Comparison of ENCODE assay signal across 8 mouse cellular contexts in the genomic region with DNA sequence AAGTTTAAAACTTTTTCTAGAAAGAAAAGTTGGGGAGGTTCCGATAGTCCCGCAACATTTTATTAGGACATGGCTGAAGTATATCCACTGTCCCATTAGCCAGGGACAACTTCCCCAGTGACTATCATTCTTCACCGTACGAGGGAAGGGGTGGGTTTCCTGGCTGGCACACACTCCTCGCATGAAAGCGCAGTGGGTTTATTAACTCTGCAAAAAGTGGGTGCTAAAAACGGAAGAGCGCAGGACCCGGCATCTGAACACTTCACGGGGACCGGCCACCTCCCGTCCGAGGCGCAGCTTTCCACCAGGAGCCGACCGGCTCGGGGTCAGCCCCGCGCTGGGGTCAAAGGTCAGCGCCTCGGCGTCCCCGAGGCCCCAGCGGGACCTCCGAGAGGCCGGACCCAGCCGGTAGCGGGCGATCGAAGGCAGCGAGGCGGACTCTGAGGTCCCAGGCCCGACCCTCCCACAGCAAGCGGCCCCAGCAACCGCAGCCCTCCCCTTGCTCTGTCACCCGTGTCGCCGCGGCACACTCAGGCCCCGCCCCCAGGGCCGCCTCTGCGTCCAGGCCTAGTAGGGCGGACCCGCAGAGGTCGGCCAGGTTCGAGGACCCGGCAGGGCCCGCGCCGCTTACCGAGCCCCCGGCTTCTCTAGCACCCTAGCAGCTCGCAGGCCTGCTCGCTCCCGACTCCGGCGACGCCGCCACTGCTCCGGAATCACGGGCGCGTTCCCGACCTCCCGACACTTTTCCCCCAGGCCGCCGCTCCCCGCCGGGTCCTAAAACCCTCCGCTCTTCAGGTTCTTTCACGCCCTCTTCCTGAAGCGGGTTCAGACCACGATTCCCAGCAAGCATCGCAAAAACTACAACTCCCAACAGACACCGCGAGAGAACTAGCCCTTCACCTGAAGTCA. TPM values are rescaled to one million over a fixed set of nuclear protein-coding genes. Genes with fewer than 3 reads are reported as not detected.
DNase-seq lines count a peak whose midpoint lies in the region; ATAC-seq and TF ChIP-seq lines count a peak whose summit lies in the region.

Armh3 (minus strand) TSS at position 704 of the 909 bp plus-strand sequence.

- peak within 1 kb of the TSS; percentile 79 for H3K9ac ChIP-seq in heart, embryonic 12.5 days
- peak within 1 kb of the TSS; percentile 86 for H3K9ac ChIP-seq in kidney, postnatal 0 days (ENCODE audit: low read depth, low read length)
- peak within 1 kb of the TSS; percentile 78 for H3K9ac ChIP-seq in liver, embryonic 11.5 days (ENCODE audit: low read depth, low read length)
- peak within 1 kb of the TSS; percentile 82 for H3K9ac ChIP-seq in stomach, embryonic 14.5 days (replicated peaks; ENCODE audit: low read depth, low read length)

- peak within 1 kb of the TSS; percentile 71 for H3K4me2 ChIP-seq in heart, embryonic 12.5 days
- H3K4me2 ChIP-seq in kidney, postnatal 0 days (ENCODE audit: low read length) = peak within 1 kb of the TSS; percentile 75
- H3K4me2 ChIP-seq in liver, embryonic 11.5 days = peak within 1 kb of the TSS; percentile 83
- peak within 1 kb of the TSS; percentile 61 for H3K4me2 ChIP-seq in stomach, embryonic 14.5 days (replicated peaks; ENCODE audit: low read depth, low read length)

- WGBS in heart, embryonic 12.5 days = 1% methylated on average over 73 of the region's 76 CpGs
- under 1% methylated on average over 75 of the region's 76 CpGs for WGBS in kidney, postnatal 0 days
- under 1% methylated on average over 76 of the region's 76 CpGs for WGBS in liver, embryonic 11.5 days
- under 1% methylated on average over 76 of the region's 76 CpGs for WGBS in stomach, embryonic 14.5 days

- H3K27ac ChIP-seq in heart, embryonic 12.5 days (ENCODE audit: poor library complexity, severe bottlenecking) = peak within 1 kb of the TSS; percentile 93
- peak within 1 kb of the TSS; percentile 98 for H3K27ac ChIP-seq in kidney, postnatal 0 days
- H3K27ac ChIP-seq in liver, embryonic 11.5 days (ENCODE audit: low read depth, low read length) = peak within 1 kb of the TSS; percentile 53
- peak within 1 kb of the TSS; percentile 90 for H3K27ac ChIP-seq in stomach, embryonic 14.5 days (ENCODE audit: low read length)

- peak; percentile 15; the same call in 1 of the 2 replicates for TF ChIP-seq CTCF in kidney, postnatal 0 days (IDR thresholded peaks at IDR 0.05; ENCODE audit: low read depth)

- H3K36me3 ChIP-seq in heart, embryonic 12.5 days = peaks cover 16% of the 10 kb centered on the region
- no peaks in the 10 kb centered on the region for H3K36me3 ChIP-seq in kidney, postnatal 0 days (ENCODE audit: insufficient read depth, low read length)
- H3K36me3 ChIP-seq in liver, embryonic 11.5 days (ENCODE audit: control insufficient read depth, insufficient read depth, low read length) = no peaks in the 10 kb centered on the region; the same call in 1 of the 2 replicates
- no peaks in the 10 kb centered on the region for H3K36me3 ChIP-seq in stomach, embryonic 14.5 days (ENCODE audit: control insufficient read depth, insufficient read depth, low read length)

- 0 out of 2 replicates have a peak, but pooled peaks cover 2% of the 10 kb centered on the region for H3K4me1 ChIP-seq in heart, embryonic 12.5 days (replicated peaks)
- no peaks in the 10 kb centered on the region for H3K4me1 ChIP-seq in kidney, postnatal 0 days (replicated peaks; ENCODE audit: insufficient read depth, low read length)
- 0 out of 2 replicates have a peak, but pooled peaks cover 2% of the 10 kb centered on the region for H3K4me1 ChIP-seq in liver, embryonic 11.5 days (replicated peaks; ENCODE audit: control insufficient read depth, insufficient read depth, low read length)
- H3K4me1 ChIP-seq in stomach, embryonic 14.5 days (ENCODE audit: control insufficient read depth, insufficient read depth, low read length) = no peaks in the 10 kb centered on the region

- ATAC-seq in erythroid progenitor cell, adult 5-6 weeks (replicated peaks; ENCODE audit: low FRiP score, poor library complexity, severe bottlenecking) = peak; percentile 92
- peak; percentile 97 for ATAC-seq in heart, embryonic 12.5 days (ENCODE audit: insufficient number of reproducible peaks, low FRiP score)
- ATAC-seq in kidney, postnatal 0 days (replicated peaks; ENCODE audit: low FRiP score, low read depth) = peak; percentile 95
- peak; percentile 92 for ATAC-seq in liver, embryonic 11.5 days (replicated peaks; ENCODE audit: low FRiP score)
- peak; percentile 92 for ATAC-seq in stomach, embryonic 14.5 days (ENCODE audit: insufficient number of reproducible peaks, insufficient read depth, low FRiP score, low read depth)

- no peaks in the 10 kb centered on the region for H3K27me3 ChIP-seq in heart, embryonic 12.5 days (replicated peaks)
- H3K27me3 ChIP-seq in kidney, postnatal 0 days (ENCODE audit: insufficient read depth, low read length) = no peaks in the 10 kb centered on the region
- no peaks in the 10 kb centered on the region for H3K27me3 ChIP-seq in liver, embryonic 11.5 days (replicated peaks; ENCODE audit: control insufficient read depth, insufficient read depth, low read length)
- no peaks in the 10 kb centered on the region for H3K27me3 ChIP-seq in stomach, embryonic 14.5 days (ENCODE audit: control insufficient read depth, insufficient read depth, low read length)

- DNase-seq in CD4-positive helper T cell, adult 2 months (ENCODE audit: low read depth, low spot score) = peak; percentile 94
- DNase-seq in brain, embryonic 18.5 days (ENCODE audit: low read depth, low spot score) = peak; percentile 91
- DNase-seq in kidney, postnatal 0 days (ENCODE audit: low spot score) = peak; percentile 98
- DNase-seq in liver, embryonic 11.5 days (ENCODE audit: low spot score) = peak; percentile 94
- DNase-seq in naive thymus-derived CD4-positive, alpha-beta T cell, adult 2 months (ENCODE audit: low read depth) = peak; percentile 93

- peak within 1 kb of the TSS; percentile 88 for H3K4me3 ChIP-seq in heart, embryonic 12.5 days
- peak within 1 kb of the TSS; percentile 72 for H3K4me3 ChIP-seq in kidney, postnatal 0 days (replicated peaks; ENCODE audit: low read depth, low read length)
- H3K4me3 ChIP-seq in liver, embryonic 11.5 days (ENCODE audit: low read depth, low read length) = peak within 1 kb of the TSS; percentile 64
- H3K4me3 ChIP-seq in stomach, embryonic 14.5 days (ENCODE audit: low read depth, low read length) = peak within 1 kb of the TSS; percentile 66

- peaks cover 3% of the 10 kb centered on the region; the same call in 1 of the 2 replicates for H3K9me3 ChIP-seq in heart, embryonic 12.5 days (replicated peaks)
- H3K9me3 ChIP-seq in kidney, postnatal 0 days (replicated peaks; ENCODE audit: low read length) = no peaks in the 10 kb centered on the region
- H3K9me3 ChIP-seq in liver, embryonic 11.5 days (ENCODE audit: control insufficient read depth, low read length) = no peaks in the 10 kb centered on the region
- no peaks in the 10 kb centered on the region; the same call in 1 of the 2 replicates for H3K9me3 ChIP-seq in stomach, embryonic 14.5 days (ENCODE audit: control insufficient read depth, low read depth, low read length)

RNA-seq across cellular contexts. Expression of gene Armh3, which starts in this region (rescaled TPM):
- 0.72 and 3.4 TPM in 2 replicates for total RNA-seq in erythroid progenitor cell, adult 5-6 weeks (2015; ENCODE audit: low replicate concordance)
- 1.2 and 2.0 TPM in 2 replicates for total RNA-seq in erythroid progenitor cell, adult 5-6 weeks (2017; ENCODE audit: low replicate concordance)
- 13.6 and 16.5 TPM in 2 replicates for polyA plus RNA-seq in heart, embryonic 12.5 days (2016; fragmentation: Nextera tagmentation; extraction: Ambion mirVana)
- polyA plus RNA-seq in kidney, postnatal 0 days (2015; fragmentation: Nextera tagmentation; extraction: Ambion mirVana) = 13.2 and 14.7 TPM in 2 replicates
- 9.2 and 12.2 TPM in 2 replicates for polyA plus RNA-seq in liver, embryonic 11.5 days (2014; fragmentation: Nextera tagmentation; extraction: Ambion mirVana)
- 18.5 and 21.0 TPM in 2 replicates for polyA plus RNA-seq in stomach, embryonic 14.5 days (2014; fragmentation: Nextera tagmentation; extraction: Ambion mirVana)

Comparison
In these comparisons a context has a peak if more than half of its experiments do, and no peak if none do; other contexts are left out.
1. Peak in every context shown above with its lines: DNase-seq, ATAC-seq, H3K4me3 ChIP-seq and H3K27ac ChIP-seq.